Mouse (Mus musculus) embryo, embryonic 10 days (tissue): ENCODE results near the gene Phactr3.
"Not testable (repeated sequence)": the region's sequence is repeated elsewhere in the genome, so short reads cannot be mapped to it uniquely, and the experiment has no call there.

Experiments
- DNase-seq: peaks from one replicate; pipeline ENCODE4 v3.0.0-alpha.2; 2015; ENCODE audit warnings: low spot score

The Phactr3 gene

GRCm38 (mm10) chr2:178118801-178119560 lies at the start of gene Phactr3:
Gene Phactr3 (plus strand): TSS chr2:178118975.
- DNase-seq, result peak; percentile 57

DNA sequence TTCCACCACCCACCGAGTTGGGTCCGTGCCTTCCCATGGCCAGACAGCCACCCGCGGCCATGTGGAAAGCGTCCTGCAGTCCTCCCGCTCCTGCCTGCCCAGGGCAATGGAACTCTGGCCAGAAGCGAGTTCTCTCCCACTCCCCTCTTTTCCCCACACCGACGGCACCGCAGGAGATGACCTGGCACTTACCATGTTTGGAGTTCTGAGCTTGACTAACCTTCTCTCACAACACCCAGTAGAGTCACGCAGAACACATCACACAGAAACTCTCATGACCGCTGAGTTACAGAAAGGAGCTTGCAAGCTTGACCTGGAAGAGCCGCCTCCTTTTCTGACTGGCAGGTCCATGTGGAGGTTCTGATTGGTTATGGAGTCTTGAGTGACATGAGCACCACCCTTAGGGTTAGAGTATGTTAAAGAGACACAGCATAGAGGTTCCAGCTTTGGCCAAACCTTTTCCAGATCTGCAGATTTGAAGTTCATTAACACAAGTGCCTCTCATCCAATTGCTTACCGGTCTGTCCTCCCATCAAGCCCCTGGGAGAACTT lies 40.5 kb upstream of the Phactr3 start, which contains the start of gene Zfp931:
TSS of gene Zfp931 (minus strand) at position 311 of the 552 bp plus-strand sequence.
- DNase-seq, result not testable (repeated sequence)

DNA sequence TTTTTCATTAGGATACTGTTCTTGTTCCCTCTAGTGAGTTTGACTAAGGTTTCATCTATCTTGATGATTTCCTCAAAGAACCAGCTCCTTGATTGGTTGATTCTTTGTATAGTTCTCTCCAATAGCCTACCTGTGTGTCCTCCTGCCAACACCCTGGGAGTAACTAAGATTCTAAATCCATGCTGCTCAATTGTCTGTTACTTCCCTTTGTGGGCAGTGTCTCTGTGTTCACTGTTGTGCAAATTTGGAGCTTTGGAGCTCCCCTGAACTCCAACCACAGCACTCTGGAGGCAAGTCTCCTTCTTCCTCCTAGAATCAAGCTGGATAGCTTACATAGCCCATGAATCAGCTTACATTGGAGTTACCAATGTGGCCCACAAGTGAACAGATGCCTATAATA lies 29.2 kb upstream of the Phactr3 start:
- DNase-seq, result no peak

DNA sequence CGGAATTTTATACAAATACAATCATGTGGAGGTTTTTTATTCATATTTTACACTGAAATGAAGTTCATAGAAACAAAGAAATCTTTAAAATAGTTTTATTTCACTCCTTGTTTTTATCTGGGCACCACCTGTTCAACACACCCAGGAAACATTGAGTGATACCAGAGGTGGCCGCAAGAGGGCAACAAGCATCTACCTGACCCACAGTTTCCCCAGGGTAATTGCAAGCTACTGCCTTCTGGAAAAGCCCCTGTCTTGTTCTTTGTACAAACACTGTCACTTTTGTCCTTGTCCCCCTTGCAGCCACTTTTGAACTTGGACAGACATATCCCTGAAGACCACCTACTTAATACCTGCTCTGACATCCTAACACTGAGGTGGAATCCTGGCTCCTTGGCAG lies 20.8 kb upstream of the Phactr3 start:
- peak; percentile 70 for DNase-seq

DNA sequence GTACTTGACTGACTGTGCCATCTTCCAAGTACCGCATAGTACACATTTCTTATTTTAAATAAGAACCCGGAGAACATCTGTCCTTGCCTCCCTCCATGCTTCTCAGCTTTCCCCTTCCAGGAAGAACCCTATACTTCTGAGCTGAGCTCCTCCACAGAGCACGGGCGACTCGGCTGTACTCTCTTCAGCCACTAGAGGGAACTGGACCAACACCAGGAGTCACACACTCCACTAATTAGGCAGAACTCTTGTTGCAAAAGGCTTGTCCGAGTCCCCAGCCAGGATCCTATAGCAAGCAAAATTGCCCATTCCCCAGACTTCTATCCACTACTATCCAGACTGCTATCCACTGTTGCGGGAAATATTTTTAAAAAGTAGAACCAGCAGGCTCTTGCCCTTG lies 16.8 kb upstream of the Phactr3 start:
- peak; percentile 80 for DNase-seq

- peak; percentile 90 for DNase-seq
Measured at GRCm38 (mm10) chr2:178117946-178118345, 829 bp upstream of the Phactr3 start.

GRCm38 (mm10) chr2:178119561-178120355 lies 983 bp downstream of the Phactr3 start:
- no peak for DNase-seq

- no peak for DNase-seq
Measured at GRCm38 (mm10) chr2:178120356-178120645, 1.5 kb downstream of the Phactr3 start.

DNA sequence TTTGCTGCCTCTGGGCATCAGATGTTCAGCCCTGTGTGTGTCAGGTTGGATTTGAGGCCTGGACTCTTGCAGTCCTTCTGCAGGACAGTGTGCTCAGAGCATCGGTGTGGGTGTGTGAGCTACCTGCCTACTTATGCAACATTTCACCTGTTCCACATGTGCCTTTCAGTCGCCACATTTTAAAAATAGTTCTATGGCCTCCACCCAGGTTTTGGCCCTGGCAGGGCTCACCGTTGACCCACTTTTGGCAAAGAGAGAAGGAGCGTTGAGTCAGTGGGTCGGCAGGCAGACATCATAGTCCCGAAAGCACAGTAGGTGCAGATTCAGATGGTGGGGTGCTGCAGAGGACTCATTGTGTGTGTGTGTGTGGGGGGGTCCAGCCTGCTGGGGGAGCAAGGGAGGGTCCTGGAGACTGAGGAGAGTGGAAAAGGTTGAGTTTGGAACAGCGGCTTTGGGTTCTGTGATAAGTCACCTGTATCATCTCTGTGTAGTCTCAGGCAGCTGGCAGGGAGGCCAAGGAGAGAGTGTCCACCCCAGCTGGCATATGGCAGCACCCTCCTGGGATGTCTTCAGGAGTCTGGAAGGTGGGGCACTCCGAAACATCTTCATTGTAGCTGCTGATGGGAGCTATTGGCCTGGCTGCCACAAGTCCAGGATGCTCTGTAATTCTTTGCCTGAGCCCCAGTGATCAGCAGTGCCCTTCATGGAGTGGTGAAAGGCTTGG lies 2.0 kb downstream of the Phactr3 start:
- no peak for DNase-seq

- DNase-seq, result no peak
Measured at GRCm38 (mm10) chr2:178121375-178121688, 2.6 kb downstream of the Phactr3 start.

GRCm38 (mm10) chr2:178121946-178122665 lies 3.3 kb downstream of the Phactr3 start:
- DNase-seq, result peak; percentile 44

GRCm38 (mm10) chr2:178123466-178123865 lies 4.7 kb downstream of the Phactr3 start:
- DNase-seq, result no peak

DNA sequence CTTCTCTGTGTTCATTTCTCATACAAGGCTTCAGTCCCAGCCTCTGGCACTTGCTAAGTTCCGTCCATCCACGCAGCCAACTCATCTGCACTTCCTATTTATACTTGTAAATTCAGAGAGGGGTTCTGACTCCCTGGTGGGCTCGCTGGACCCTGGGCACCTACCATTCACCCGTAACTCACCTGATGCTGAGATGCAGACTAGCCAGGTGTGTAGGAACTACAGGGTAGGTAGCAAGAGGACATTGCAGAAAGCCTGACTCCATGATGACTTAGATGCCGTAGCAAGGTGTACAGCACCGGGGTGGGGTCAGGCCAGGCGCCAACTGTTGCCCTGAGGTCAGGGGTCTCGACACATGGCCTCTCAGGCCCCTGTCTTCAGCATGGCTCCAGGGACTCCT lies 6.7 kb downstream of the Phactr3 start:
- no peak for DNase-seq

DNA sequence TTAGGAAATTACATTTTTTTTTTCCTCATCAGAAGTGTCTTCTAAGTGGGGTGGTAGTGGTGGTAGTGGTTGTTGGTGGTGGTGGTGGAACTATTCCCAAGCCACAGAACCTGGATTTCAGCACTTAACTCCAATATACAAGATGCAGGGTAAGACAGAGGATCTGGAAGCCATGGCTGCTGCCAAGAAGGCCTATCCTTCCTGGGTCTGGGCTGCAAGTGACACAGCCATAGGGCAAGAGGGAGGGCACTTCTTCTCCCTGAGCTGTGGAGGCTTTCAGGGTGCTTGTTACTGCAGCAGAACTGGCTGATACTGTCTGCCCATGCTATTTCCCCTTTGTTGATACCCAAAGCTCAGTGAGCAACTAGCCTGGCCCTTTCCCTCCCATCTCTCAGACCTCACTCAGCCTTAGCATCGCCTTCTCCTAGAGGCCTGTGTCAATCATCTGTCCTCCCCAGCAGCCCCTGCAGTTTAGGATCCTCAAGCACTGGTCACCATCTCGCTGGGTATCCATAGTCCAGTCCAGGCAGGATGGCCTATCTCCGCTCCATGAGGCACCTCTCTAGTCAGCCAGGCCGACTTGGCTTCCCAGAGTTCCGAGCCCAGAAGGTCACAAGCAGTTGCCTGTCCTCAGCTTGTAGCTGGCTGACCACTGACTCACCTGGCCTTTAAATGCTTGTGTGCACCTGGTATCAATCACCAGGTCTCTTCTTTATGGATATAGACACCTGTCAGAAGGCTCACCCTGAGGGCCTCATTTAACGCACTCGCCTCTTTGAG lies 7.5 kb downstream of the Phactr3 start:
- DNase-seq, result no peak

DNA sequence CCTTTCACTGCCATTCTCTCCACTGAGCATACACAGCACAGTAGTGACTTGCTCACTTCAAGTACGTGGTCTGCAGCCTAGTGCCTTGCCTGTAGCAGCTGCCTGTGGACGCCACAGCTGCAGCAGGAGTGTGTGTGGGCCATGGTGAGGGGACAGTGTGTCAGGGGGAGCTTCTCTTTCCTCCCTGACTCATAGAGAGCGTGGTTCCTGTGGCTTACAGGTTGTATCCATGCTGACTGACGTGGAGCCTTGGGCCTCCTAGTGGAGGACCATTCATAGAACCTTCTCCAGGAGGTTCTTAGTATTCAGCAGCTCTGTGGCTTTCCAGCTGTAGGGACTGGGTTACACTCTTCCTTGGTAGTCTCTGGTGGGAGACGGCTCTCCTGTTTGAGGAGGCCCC lies 9.8 kb downstream of the Phactr3 start:
- no peak for DNase-seq

DNA sequence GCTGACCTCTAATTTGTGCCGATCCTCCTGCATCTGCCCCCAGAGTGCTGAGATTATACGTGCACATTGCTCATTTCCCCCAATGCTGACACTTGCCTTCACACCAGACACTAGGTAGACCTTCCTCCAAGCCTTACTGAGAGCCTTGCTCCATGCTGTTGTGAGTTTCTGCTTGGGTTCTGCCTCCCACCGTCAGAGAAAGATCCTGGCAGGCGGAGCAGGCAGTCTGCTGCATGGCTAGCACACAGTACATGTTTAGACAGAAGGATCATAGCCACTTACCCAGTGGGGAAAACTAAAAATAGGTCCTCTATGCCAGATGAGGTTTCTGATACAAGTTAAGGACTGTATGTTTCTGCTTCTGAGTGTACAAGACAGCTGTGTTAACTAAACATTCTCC lies 10.4 kb downstream of the Phactr3 start:
- DNase-seq, result no peak

DNA sequence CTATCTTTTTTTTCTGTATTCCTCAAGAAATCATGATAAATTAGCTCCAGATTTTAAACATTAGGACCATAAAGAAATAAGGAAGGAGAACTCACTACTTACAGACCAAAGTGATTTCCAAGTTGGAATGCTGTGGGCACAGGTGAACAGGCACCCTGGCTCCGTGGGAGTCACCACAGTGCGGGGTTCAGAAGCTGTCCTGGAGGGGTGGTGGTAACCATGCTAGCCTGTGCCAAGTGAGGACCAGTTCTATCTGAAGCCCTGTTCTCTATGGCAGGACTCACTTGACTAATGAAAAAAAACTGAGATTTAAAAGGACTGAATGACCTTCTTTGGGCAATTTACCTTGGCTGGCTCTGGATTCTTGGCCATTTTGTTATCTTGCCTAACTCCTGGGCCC lies 10.9 kb downstream of the Phactr3 start:
- no peak for DNase-seq

DNA sequence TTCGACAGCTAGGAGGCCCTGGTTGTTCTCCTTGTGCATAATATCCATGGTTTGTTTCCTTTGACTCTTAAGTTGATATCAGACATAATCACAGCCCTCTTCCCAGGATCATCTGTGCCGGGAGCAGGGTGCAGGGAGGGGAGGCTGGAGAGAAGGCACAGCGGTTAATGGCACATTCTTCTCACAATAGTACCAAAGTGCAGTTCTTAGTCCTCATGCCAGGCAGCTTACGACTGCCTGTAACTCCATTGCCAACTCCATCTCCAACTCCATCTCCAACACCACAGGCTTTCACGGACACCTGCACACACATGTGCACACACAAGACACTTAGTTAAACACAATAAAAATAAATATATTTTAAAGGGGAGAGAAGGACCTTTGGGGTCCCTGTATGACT lies 11.8 kb downstream of the Phactr3 start:
- DNase-seq, result no peak

- no peak for DNase-seq
Measured at GRCm38 (mm10) chr2:178131011-178131410, 12.2 kb downstream of the Phactr3 start.

- DNase-seq, result no peak
Measured at GRCm38 (mm10) chr2:178131606-178132365, 13.0 kb downstream of the Phactr3 start.
